Mouse (Mus musculus) liver, adult 2 months (tissue): ENCODE data around the gene Nxph3. TPM values are rescaled to one million over a fixed set of nuclear protein-coding genes. Genes with fewer than 3 reads are reported as not detected.

Experiments
- DNase-seq: peaks from one replicate; pipeline ENCODE4 v3.0.0-alpha.2; 2011; ENCODE audit warnings: low read depth, low spot score; ENCODE audit errors: extremely low read depth
- H3K27ac ChIP-seq: fragments of 200-500 bp; replicated peaks from 2 replicates; pipeline ENCODE4 v1.5.1; 2012; ENCODE audit warnings: low read depth, mild to moderate bottlenecking, control low read depth, inconsistent platforms, low read length; ENCODE audit not compliant: insufficient read depth
- H3K27me3 ChIP-seq: fragments of 200-500 bp; 2 replicates; pipeline ENCODE4 v1.6.1; 2012; ENCODE audit warnings: mild to moderate bottlenecking, moderate library complexity, low read length, inconsistent platforms; ENCODE audit not compliant: control insufficient read depth, insufficient read depth
- H3K36me3 ChIP-seq: fragments of 200-500 bp; 2 replicates; pipeline ENCODE4 v1.6.1; 2012; ENCODE audit warnings: low read length, inconsistent platforms; ENCODE audit not compliant: control insufficient read depth, insufficient read depth
- H3K4me1 ChIP-seq: fragments of 200-500 bp; 2 replicates; pipeline ENCODE4 v1.6.1; 2011; ENCODE audit warnings: low read length; ENCODE audit not compliant: control insufficient read depth, insufficient read depth
- H3K4me3 ChIP-seq: fragments of 200-500 bp; 2 replicates; pipeline ENCODE4 v1.5.1; 2011; ENCODE audit warnings: low read depth, mild to moderate bottlenecking, control low read depth, low read length, moderate library complexity; ENCODE audit not compliant: insufficient read depth
- H3K79me2 ChIP-seq: fragments of 200-500 bp; 2 replicates; pipeline ENCODE4 v1.6.1; 2012; ENCODE audit warnings: inconsistent platforms, mild to moderate bottlenecking, low read length, moderate library complexity; ENCODE audit not compliant: control insufficient read depth, insufficient read depth
- H3K9ac ChIP-seq: fragments of 200-500 bp; 2 replicates; pipeline ENCODE4 v1.6.1; 2012; ENCODE audit warnings: low read depth, mild to moderate bottlenecking, control low read depth, inconsistent platforms, low read length
- CTCF ChIP-seq: fragments of 200-500 bp; IDR thresholded peaks from 2 replicates; pipeline ENCODE4 v1.5.1; 2011; ENCODE audit warnings: low read depth, low read length, control low read depth
- POLR2A ChIP-seq: fragments of 200-500 bp; IDR thresholded peaks from 2 replicates; pipeline ENCODE4 v1.6.1; 2011; ENCODE audit warnings: low read length, control low read depth; ENCODE audit not compliant: insufficient read depth; ENCODE audit errors: extremely low read depth
- WGBS: fragments of 180-500 bp; shearing (Covaris S2); methylation state at CpG from one replicate; pipeline ENCODE4 v1.1.7; 2018; 5-methylcytosine and 5-hydroxymethylcytosine counted together
- polyA plus RNA-seq: library from polyadenylated mRNA; depleted of rRNA; stranded (reverse); fragments of >200 nt; gene quantifications from 2 replicates; pipeline ENCODE4 v1.2.3, GENCODE M21; 2012; rRNA removed
- total RNA-seq: library from RNA; depleted of rRNA; stranded (reverse); fragments of >200 nt; gene quantifications from 2 replicates; pipeline ENCODE4 v1.2.3, GENCODE M21; 2014; rRNA removed

The Nxph3 gene
- total and polyA plus RNA-seq, 2 experiments = 0.05 TPM; not detected in 1

DNA sequence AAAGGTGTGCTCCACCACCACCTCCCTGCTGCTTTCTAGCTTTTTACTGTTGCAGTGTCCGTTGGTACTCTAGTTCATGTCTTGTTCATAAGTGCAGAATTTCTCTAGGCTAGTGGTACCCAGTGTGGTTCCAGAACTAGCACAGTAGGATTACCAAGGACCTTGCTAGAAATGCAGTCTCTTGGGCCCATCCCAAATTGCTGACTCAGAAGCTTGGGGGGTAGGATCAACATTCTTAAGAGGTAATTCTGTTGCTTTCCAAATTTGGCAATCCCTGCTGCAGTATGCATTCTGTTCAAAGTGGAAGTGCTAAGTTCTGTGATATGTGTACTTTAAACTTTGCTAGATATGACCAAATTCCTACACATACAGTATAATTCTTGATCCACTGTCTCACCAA lies 46.6 kb downstream of the Nxph3 start:
- no peaks in the 10 kb centered on the region; the same call in 1 of the 2 replicates for H3K4me1 ChIP-seq
- TF ChIP-seq POLR2A (no peak), CTCF (no peak)
- 87% methylated on average over 1 of the region's 1 CpGs for WGBS
- no peak overlapping the region for H3K9ac ChIP-seq
- H3K79me2 ChIP-seq = peaks cover 12% of the 10 kb centered on the region; the same call in 1 of the 2 replicates
- H3K36me3 ChIP-seq = peaks cover 14% of the 10 kb centered on the region
- H3K4me3 ChIP-seq = no peak overlapping the region
- no peak for DNase-seq
- no peak overlapping the region for H3K27ac ChIP-seq
- H3K27me3 ChIP-seq = no peaks in the 10 kb centered on the region

DNA sequence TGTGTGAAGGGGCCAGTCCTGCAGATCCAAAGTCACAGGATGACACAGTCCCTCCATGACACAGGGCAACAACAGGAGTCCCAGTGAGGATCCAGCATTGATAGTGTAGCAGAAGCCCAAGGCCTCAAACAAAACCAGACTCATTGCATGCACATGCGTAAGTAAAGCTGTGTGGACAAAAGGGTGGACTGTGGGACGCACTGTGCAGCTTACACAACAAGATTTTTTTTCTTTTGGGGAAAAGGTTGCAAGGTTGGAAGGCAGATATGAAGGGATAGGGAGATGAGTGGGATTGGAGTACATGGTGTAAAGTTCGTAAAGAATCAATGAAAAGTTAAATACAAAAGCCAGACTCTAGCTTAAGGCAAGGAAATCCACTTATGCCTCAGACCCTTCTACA lies 52.2 kb downstream of the Nxph3 start:
- 25% methylated on average over 3 of the region's 3 CpGs for WGBS

GRCm38 (mm10) chr11:95460872-95461271 lies 53.5 kb downstream of the Nxph3 start:
- peaks cover 16% of the 10 kb centered on the region; the same call in 1 of the 2 replicates for H3K79me2 ChIP-seq
- no peaks in the 10 kb centered on the region for H3K36me3 ChIP-seq
- H3K4me1 ChIP-seq = peaks cover 21% of the 10 kb centered on the region
- peak overlapping the region; percentile 78 for H3K27ac ChIP-seq
- no peak overlapping the region for H3K4me3 ChIP-seq
- TF ChIP-seq POLR2A = no peak
- TF ChIP-seq CTCF = no peak
- H3K9ac ChIP-seq = no peak overlapping the region
- H3K27me3 ChIP-seq = no peaks in the 10 kb centered on the region
- peak; percentile 90 for DNase-seq
- WGBS = 19% methylated on average over 2 of the region's 2 CpGs

More for the DNA sequence above, 52.2 kb downstream of the Nxph3 start:
- no peaks in the 10 kb centered on the region for H3K27me3 ChIP-seq
- peak; percentile 85 for DNase-seq
- H3K27ac ChIP-seq = peak overlapping the region; percentile 59
- peaks cover 20% of the 10 kb centered on the region; the same call in 1 of the 2 replicates for H3K79me2 ChIP-seq
- H3K9ac ChIP-seq = no peak overlapping the region
- H3K36me3 ChIP-seq = peaks cover 2% of the 10 kb centered on the region; the same call in 1 of the 2 replicates
- no peak overlapping the region for H3K4me3 ChIP-seq
- TF ChIP-seq CTCF (no peak), POLR2A (no peak)
- H3K4me1 ChIP-seq = peaks cover 21% of the 10 kb centered on the region

Other genes with a start within 250 kb of the Nxph3 start
- 12.2 and 15.6 TPM in 2 replicates for gene Kat7, start 204.3 kb downstream of the Nxph3 start, total RNA-seq
- gene Kat7, start 204.3 kb downstream of the Nxph3 start, polyA plus RNA-seq = 12.9 and 13.1 TPM in 2 replicates
- gene Fam117a, start 177.6 kb downstream of the Nxph3 start, total RNA-seq = 1.8 TPM in 2 replicates
- 6.4 and 7.4 TPM in 2 replicates for gene Fam117a, start 177.6 kb downstream of the Nxph3 start, polyA plus RNA-seq
- gene Slc35b1, start 129.9 kb downstream of the Nxph3 start, total RNA-seq = 58.6 and 63.7 TPM in 2 replicates
- 81.0 and 92.0 TPM in 2 replicates for gene Slc35b1, start 129.9 kb downstream of the Nxph3 start, polyA plus RNA-seq
- gene Spop, start 100.5 kb downstream of the Nxph3 start, total RNA-seq = 39.3 and 48.7 TPM in 2 replicates
- 43.9 and 64.1 TPM in 2 replicates for gene Spop, start 100.5 kb downstream of the Nxph3 start, polyA plus RNA-seq
- gene Ngfr, start 73.2 kb upstream of the Nxph3 start, total RNA-seq = 1.0 and 3.0 TPM in 2 replicates
- 4.9 and 6.9 TPM in 2 replicates for gene Ngfr, start 73.2 kb upstream of the Nxph3 start, polyA plus RNA-seq
- gene Phb, start 152.4 kb upstream of the Nxph3 start, total RNA-seq = 137 and 153 TPM in 2 replicates
- 171 and 189 TPM in 2 replicates for gene Phb, start 152.4 kb upstream of the Nxph3 start, polyA plus RNA-seq
- gene Zfp652, start 198.1 kb upstream of the Nxph3 start, total RNA-seq = 9.1 and 12.7 TPM in 2 replicates
- gene Zfp652, start 198.1 kb upstream of the Nxph3 start, polyA plus RNA-seq = 10.5 and 11.1 TPM in 2 replicates
- gene B130006D01Rik, start 209.0 kb upstream of the Nxph3 start, total RNA-seq = 1.0 and 1.9 TPM in 2 replicates
- 0.02 and 0.10 TPM in 2 replicates for gene B130006D01Rik, start 209.0 kb upstream of the Nxph3 start, polyA plus RNA-seq